Mouse (Mus musculus) limb, embryonic 11.5 days (tissue): ENCODE data around the gene Tbc1d14. TPM values are rescaled to one million over a fixed set of nuclear protein-coding genes. Genes with fewer than 3 reads are reported as not detected.

Experiments used
- ATAC-seq: fragments of 200-750 bp; cut with Nextera tagmentation; 2 replicates; pipeline ENCODE4 v1.8.0; 2017; ENCODE audit warnings: low read depth; ENCODE audit not compliant: insufficient number of reproducible peaks, low FRiP score, low TSS enrichment
- DNase-seq: peaks from one replicate; pipeline ENCODE4 v3.0.0-alpha.2; 2015; ENCODE audit warnings: low spot score
- H3K27ac ChIP-seq: fragments of 300-500 bp; sonication (generic); replicated peaks from 2 replicates; pipeline ENCODE4 v1.5.1; 2014; ENCODE audit warnings: low read depth, mild to moderate bottlenecking, low read length
- H3K27me3 ChIP-seq: fragments of 300-500 bp; sonication (generic); 2 replicates; pipeline ENCODE4 v1.6.1; 2014; ENCODE audit warnings: mild to moderate bottlenecking, low read length, mixed read lengths; ENCODE audit not compliant: control insufficient read depth, insufficient read depth
- H3K36me3 ChIP-seq: fragments of 300-500 bp; sonication (generic); 2 replicates; pipeline ENCODE4 v1.6.1; 2014; ENCODE audit warnings: mild to moderate bottlenecking, low read length, moderate library complexity, mixed read lengths; ENCODE audit not compliant: control insufficient read depth, insufficient read depth
- H3K4me1 ChIP-seq: fragments of 300-500 bp; sonication (generic); 2 replicates; pipeline ENCODE4 v1.6.1; 2014; ENCODE audit warnings: low read length, mixed read lengths; ENCODE audit not compliant: control insufficient read depth, insufficient read depth
- H3K4me2 ChIP-seq: fragments of 300-500 bp; sonication (generic); 2 replicates; pipeline ENCODE4 v1.6.1; 2014; ENCODE audit warnings: low read depth, mild to moderate bottlenecking, moderate library complexity; ENCODE audit not compliant: severe bottlenecking
- H3K4me3 ChIP-seq: fragments of 300-500 bp; sonication (generic); 2 replicates; pipeline ENCODE4 v1.5.1; 2014; ENCODE audit warnings: low read depth, low read length
- H3K9ac ChIP-seq: fragments of 300-500 bp; sonication (generic); 2 replicates; pipeline ENCODE4 v1.6.1; 2014; ENCODE audit warnings: mild to moderate bottlenecking, low read length
- H3K9me3 ChIP-seq: fragments of 300-500 bp; sonication (generic); 2 replicates; pipeline ENCODE4 v1.6.1; 2016; ENCODE audit warnings: low read length; ENCODE audit not compliant: control insufficient read depth
- WGBS: fragments of 180-500 bp; shearing (Covaris S2); extraction: QIAGEN DNeasy Blood & Tissue Kit; methylation state at CpG from one replicate; pipeline ENCODE4 v1.1.7; 2014; 5-methylcytosine and 5-hydroxymethylcytosine counted together
- polyA plus RNA-seq: library from polyadenylated mRNA; unstranded; fragments of >200 nt; fragmentation: Nextera tagmentation; extraction: Ambion mirVana; gene quantifications from 2 replicates; pipeline ENCODE4 v1.2.1, GENCODE M21; 2014

The Tbc1d14 gene
- polyA plus RNA-seq, 1 experiment from 2014 or later, result 37.7 TPM

DNA sequence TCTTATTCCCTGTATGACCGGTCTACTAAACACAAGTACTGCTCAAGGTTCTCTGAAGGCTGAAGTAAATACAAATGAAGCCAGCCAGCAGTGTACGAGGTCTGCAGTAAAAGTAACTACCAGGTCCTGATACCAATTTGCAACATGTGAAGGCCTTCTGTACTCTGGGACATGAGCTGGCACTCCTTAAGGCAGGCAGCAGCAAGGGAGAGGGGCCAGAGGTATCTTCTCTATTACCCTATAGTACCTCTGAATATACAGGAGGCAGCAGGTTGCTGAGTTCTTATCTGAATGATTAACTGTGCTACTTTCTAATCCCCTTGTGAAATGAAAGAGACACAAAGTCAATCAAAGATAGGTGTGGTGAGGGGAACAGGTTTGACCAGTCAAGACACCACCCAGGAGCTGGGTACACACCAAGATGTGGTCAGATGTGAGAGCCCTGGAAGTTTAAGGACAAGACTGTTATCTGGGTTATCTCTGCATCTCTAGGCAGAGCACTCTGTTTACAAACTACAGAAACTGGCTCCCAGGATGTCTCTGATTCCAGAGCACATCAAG is 15.9 kb upstream of the Tbc1d14 start:
- Histone ChIP-seq H3K9ac (no peak overlapping the region), H3K27me3 (no peaks in the 10 kb centered on the region), H3K9me3 (no peaks in the 10 kb centered on the region), H3K27ac (no peak overlapping the region), H3K36me3 (peaks cover 10% of the 10 kb centered on the region), H3K4me3 (no peak overlapping the region), H3K4me2 (no peak overlapping the region), H3K4me1 (no peaks in the 10 kb centered on the region)
- ATAC-seq (no peak), DNase-seq (no peak)
- 88% methylated on average over 2 of the region's 2 CpGs for WGBS

GRCm38 (mm10) chr5:36603031-36603430 is 10.0 kb upstream of the Tbc1d14 start:
- Histone ChIP-seq H3K9me3 (no peaks in the 10 kb centered on the region), H3K4me3 (no peak overlapping the region), H3K9ac (no peak overlapping the region), H3K36me3 (peaks cover 13% of the 10 kb centered on the region), H3K27ac (no peak overlapping the region), H3K4me2 (no peak overlapping the region), H3K27me3 (no peaks in the 10 kb centered on the region), H3K4me1 (no peaks in the 10 kb centered on the region)
- DNase-seq (no peak), ATAC-seq (no peak)
- WGBS, result 81% methylated on average over 5 of the region's 5 CpGs

DNA sequence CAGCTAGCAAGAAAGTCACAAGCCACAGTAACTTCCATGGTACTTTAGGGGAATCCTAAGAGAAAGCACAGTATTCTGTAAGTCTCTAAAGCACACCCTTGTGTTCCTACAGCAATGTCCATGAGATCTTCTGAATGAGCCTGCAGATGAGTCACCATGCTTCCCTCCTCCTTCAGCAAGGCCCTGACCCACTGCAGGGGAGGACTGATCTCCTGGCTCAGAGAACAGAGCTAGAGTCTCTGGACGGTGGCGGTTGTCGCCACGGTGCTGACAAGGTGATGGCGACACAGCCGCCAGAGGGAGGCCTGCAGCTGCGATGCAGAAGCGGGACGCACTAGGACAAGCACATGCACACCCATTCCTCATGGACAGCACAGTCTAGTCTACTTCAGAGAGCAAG is 9.0 kb upstream of the Tbc1d14 start:
- no peak overlapping the region for H3K4me3 ChIP-seq
- 92% methylated on average over 9 of the region's 9 CpGs for WGBS
- H3K36me3 ChIP-seq, result peaks cover 11% of the 10 kb centered on the region

DNA sequence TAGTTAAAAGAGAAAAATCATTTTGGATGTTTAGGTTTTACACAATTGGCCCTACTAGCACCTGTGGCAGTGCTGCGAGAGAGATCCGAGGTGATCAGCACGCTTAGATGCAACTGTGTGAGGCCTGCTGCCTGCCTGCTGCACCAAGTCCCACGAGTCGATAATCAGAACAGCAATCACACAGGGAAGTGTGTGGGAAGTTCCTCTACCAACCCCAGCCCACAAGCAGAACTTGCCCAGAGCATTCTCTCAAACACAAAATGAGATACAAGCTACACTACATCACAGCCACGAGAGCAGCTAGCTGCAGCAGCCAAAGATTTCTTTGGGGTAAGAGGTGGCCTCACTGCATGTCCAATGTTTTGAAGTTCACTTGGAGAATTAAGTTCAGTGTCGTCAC is 8.4 kb upstream of the Tbc1d14 start:
- peaks cover 11% of the 10 kb centered on the region for H3K36me3 ChIP-seq
- ATAC-seq, result no peak
- no peaks in the 10 kb centered on the region for H3K27me3 ChIP-seq
- no peak overlapping the region for H3K27ac ChIP-seq
- WGBS, result 94% methylated on average over 7 of the region's 7 CpGs
- no peak for DNase-seq
- H3K4me2 ChIP-seq, result no peak overlapping the region
- no peak overlapping the region for H3K4me3 ChIP-seq
- H3K4me1 ChIP-seq, result no peaks in the 10 kb centered on the region
- H3K9ac ChIP-seq, result no peak overlapping the region
- no peaks in the 10 kb centered on the region for H3K9me3 ChIP-seq

More for the DNA sequence above, 9.0 kb upstream of the Tbc1d14 start:
- H3K9ac ChIP-seq, result no peak overlapping the region
- H3K4me1 ChIP-seq, result no peaks in the 10 kb centered on the region
- H3K27me3 ChIP-seq, result no peaks in the 10 kb centered on the region
- DNase-seq (no peak), ATAC-seq (no peak)
- H3K9me3 ChIP-seq, result no peaks in the 10 kb centered on the region
- no peak overlapping the region for H3K4me2 ChIP-seq
- H3K27ac ChIP-seq, result no peak overlapping the region

DNA sequence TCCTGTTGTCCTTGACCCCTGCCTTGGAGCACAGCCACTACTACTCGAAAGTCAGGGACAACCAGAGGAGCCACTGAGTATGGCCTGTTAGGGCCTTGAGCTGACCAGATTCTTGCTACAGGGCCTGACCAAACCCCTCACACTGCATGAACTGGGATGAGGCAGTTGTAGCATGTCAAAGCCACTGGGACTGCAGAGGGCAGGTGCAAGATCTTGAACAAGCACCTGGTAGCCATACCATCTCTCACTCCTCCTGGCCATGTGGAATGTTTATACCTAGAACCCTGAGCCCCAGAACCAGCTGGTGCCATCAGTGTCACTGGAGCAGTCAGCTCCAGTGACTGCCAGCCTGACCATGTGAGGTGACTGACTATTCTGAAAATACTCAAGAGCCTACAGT is 5.8 kb upstream of the Tbc1d14 start:
- DNase-seq (no peak), ATAC-seq (no peak)
- no peaks in the 10 kb centered on the region for H3K4me1 ChIP-seq
- H3K9me3 ChIP-seq, result no peaks in the 10 kb centered on the region
- H3K9ac ChIP-seq, result no peak overlapping the region
- H3K27me3 ChIP-seq, result no peaks in the 10 kb centered on the region
- no peak overlapping the region for H3K4me2 ChIP-seq
- H3K4me3 ChIP-seq, result no peak overlapping the region
- peaks cover 3% of the 10 kb centered on the region for H3K36me3 ChIP-seq
- H3K27ac ChIP-seq, result no peak overlapping the region
- WGBS, result 88% methylated on average over 1 of the region's 1 CpGs

DNA sequence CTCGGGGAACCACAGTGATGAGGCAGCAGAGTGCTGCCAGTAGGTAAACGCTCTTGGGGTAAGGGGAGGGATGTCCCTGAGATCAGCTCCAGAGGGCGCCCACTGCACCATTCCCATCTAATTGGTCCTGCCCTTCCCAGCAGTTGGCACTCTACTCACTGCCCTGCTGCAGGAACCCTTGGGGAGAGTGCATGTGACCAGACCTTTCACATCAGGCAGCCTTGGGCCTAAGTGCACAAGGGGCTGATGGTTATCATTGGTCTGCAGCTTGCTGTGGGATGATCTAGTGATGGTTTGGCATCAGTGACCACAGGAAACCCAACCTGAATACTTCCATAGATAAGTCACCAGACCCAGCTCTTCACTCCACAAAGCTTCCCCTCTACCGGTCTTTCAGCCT is 4.6 kb upstream of the Tbc1d14 start:
- ATAC-seq (no peak), DNase-seq (peak; percentile 22)
- no peak overlapping the region for H3K4me2 ChIP-seq
- H3K4me3 ChIP-seq, result no peak overlapping the region
- no peaks in the 10 kb centered on the region for H3K9me3 ChIP-seq
- H3K36me3 ChIP-seq, result peaks cover 3% of the 10 kb centered on the region
- no peak overlapping the region for H3K27ac ChIP-seq
- H3K9ac ChIP-seq, result no peak overlapping the region
- 32% methylated on average over 4 of the region's 4 CpGs for WGBS
- no peaks in the 10 kb centered on the region for H3K27me3 ChIP-seq
- no peaks in the 10 kb centered on the region for H3K4me1 ChIP-seq

DNA sequence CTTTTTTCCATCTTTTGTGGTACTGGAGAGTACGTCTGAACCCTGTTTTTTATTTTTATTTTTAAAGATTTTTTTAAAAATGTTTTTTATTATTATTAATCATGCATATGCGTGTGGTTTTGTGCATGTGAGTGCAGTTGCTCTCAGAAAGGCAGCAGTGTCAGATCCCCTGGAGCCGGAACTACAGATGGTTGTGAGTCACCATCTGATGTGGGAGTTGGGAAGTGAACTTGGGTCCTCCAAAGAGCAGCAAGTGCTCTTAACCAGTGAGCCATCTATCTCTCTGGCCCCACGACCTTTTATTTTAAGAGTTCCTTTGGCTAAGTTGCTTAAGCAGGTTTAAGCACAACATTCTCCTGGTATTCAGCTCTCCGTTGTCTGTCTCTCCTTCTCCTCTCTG is 3.1 kb upstream of the Tbc1d14 start:
- ATAC-seq, result no peak
- 78% methylated on average over 5 of the region's 5 CpGs for WGBS

DNA sequence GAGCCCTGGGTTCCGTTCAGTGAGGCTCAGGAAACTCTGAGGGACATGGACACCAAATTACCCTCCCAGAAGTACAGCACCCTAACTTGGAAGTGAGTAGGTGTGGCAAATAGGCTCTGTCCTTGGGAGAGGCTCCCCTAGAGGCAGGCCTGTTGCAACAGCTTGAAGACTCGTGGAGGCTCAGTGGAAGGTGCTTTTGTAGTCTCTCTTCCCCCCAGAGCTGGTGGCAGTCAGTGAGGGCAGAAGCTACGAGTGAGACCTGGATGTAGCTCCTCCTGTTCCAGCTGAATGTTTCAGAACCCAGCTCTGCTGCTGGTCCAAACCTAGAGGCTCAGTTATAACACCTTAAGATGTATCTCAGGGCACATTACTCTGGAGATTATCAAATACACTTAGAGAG is 2.0 kb upstream of the Tbc1d14 start:
- Histone ChIP-seq H3K27me3 (no peaks in the 10 kb centered on the region), H3K4me1 (no peaks in the 10 kb centered on the region), H3K36me3 (peaks cover 3% of the 10 kb centered on the region; the same call in 1 of the 2 replicates), H3K4me3 (no peak overlapping the region), H3K27ac (no peak overlapping the region), H3K9me3 (no peaks in the 10 kb centered on the region), H3K4me2 (no peak overlapping the region), H3K9ac (no peak overlapping the region)
- WGBS, result 16% methylated on average over 3 of the region's 3 CpGs
- no peak for DNase-seq
- ATAC-seq, result no peak

More for the DNA sequence above, 3.1 kb upstream of the Tbc1d14 start:
- Histone ChIP-seq H3K9me3 (no peaks in the 10 kb centered on the region), H3K9ac (no peak overlapping the region), H3K4me3 (no peak overlapping the region), H3K4me1 (no peaks in the 10 kb centered on the region), H3K27me3 (no peaks in the 10 kb centered on the region), H3K27ac (no peak overlapping the region), H3K36me3 (peaks cover 3% of the 10 kb centered on the region), H3K4me2 (no peak overlapping the region)
- no peak for DNase-seq

GRCm38 (mm10) chr5:36594344-36594743 is 1.3 kb upstream of the Tbc1d14 start:
- H3K9ac ChIP-seq, result no peak overlapping the region
- WGBS, result 78% methylated on average over 3 of the region's 3 CpGs
- no peak for DNase-seq
- no peak overlapping the region for H3K4me2 ChIP-seq
- no peaks in the 10 kb centered on the region for H3K9me3 ChIP-seq
- ATAC-seq, result no peak
- no peak overlapping the region for H3K4me3 ChIP-seq
- H3K27ac ChIP-seq, result no peak overlapping the region
- H3K36me3 ChIP-seq, result peaks cover 2% of the 10 kb centered on the region; the same call in 1 of the 2 replicates
- no peaks in the 10 kb centered on the region for H3K4me1 ChIP-seq
- H3K27me3 ChIP-seq, result no peaks in the 10 kb centered on the region
